Mouse (Mus musculus) B cell, adult 2 months (primary cell): ENCODE measurements at regions not wholly inside any gene's neighbourhood (a gene's known extent, or its start where the extent isn't known, plus 50 kb on each side); places are given as distances from the start of the nearest gene placed in this dataset.
A peak's percentile ranks its signal among the peaks of the same experiment; 100 is the strongest.

ENCODE experiments used
- DNase-seq, 2 experiments: peaks; one replicate each; pipeline ENCODE4 v3.0.0; 2022

GRCm38 (mm10) chr3:20661883-20662282 is 294.9 kb upstream of the Agtr1b start:
- DNase-seq: no peak

- DNase-seq: peak; percentile 1 to 2
Measured at GRCm38 (mm10) chr3:20655345-20655744, 288.4 kb upstream of the Agtr1b start.
